Mouse (Mus musculus) megakaryocyte, embryonic 14.5 days (primary cell): Measurements from ENCODE around the gene Arhgef39.

Experiments
- FLI1 ChIP-seq: IDR thresholded peaks from 2 replicates; pipeline ENCODE4 v1.6.1; 2012; ENCODE audit warnings: low read length, inconsistent platforms, mixed read lengths
- GATA1 ChIP-seq: IDR thresholded peaks from 3 replicates; pipeline ENCODE4 v1.6.1; 2012; ENCODE audit warnings: mixed read lengths, low read length, inconsistent platforms, borderline replicate concordance

- TF ChIP-seq GATA1 (no peak), FLI1 (no peak)
Observed at GRCm38 (mm10) chr4:43490801-43491200, 8.7 kb downstream of the Arhgef39 start.
